Mouse (Mus musculus) layer of hippocampus, postnatal 14 days (tissue): Measurements from ENCODE around the gene Morn4. TPM values are rescaled to one million over a fixed set of nuclear protein-coding genes. Genes with fewer than 3 reads are reported as not detected.
"Not testable (repeated sequence)": the region's sequence is repeated elsewhere in the genome, so short reads cannot be mapped to it uniquely, and the experiment has no call there.

ENCODE experiments used
- DNase-seq, 2 experiments: peaks; one replicate each; pipeline ENCODE4 v3.0.0; 2021 to 2022; ENCODE audit warnings: low spot score in 2 of 2, mixed read lengths in 1 of 2
- total RNA-seq, 2 experiments: library from RNA; stranded (reverse); gene quantifications; 2 replicates each; pipeline ENCODE4 v1.2.3; 2021

Morn4 gene
- total RNA-seq, 2 experiments from 2014 or later, result 60.5 to 64.9 TPM

DNA sequence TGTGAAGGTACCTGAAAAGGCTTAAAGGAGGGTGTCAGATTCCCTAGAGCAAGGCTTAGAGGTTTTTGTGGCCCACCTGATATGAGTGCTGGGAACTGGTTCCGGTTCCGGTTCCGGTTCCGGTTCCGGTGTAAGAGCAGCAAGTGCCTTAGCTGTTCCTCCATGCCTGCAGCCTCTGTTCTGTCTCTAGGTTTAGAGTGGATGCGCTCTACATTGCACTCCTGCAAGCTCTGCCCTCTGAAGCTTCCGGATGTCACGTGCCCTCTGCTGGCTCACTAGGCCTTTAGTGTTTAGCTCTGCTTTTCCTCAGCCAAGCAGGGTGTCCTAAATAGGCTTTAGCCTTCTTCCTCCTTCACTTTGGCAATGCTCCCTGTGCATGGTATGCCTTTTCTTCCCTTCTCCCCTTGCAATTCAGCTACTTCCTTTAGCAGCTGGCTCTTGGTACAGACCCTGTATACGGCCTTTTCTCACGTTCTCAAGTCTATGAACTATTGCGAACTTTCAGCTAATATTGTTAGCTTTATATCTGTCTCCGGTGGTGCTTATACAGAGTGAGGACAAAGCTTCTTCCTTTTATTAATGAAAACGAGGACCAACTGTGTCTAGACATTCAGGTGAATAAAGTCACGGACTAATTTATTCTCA lies 3.1 kb upstream of the Morn4 start:
- peak; percentile 36 to 40 for DNase-seq

DNA sequence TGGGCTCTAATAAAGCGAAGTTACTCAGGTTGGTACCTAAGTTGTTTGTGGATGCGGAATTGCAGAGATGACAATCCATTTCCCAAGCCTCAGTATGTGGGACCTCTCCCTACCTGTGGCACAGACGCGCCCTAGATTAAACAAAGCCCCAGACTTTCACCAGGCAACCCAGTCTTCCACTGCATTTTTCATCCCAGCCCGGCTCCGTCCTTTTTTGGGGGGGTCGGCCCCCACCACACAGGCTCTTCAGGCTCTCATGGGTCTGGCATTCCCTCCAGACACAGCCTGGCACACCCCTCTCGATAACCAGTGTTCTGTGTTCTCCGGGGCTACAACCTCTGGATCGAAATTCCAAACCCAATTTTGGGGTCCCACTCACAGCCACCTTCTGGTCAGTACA lies 467 bp downstream of the Morn4 start:
- DNase-seq, result no peak

GRCm38 (mm10) chr19:42081613-42082012 lies 4.5 kb downstream of the Morn4 start:
- not testable (repeated sequence) for DNase-seq

GRCm38 (mm10) chr19:42080469-42080868 lies 5.7 kb downstream of the Morn4 start:
- no peak for DNase-seq

- no peak for DNase-seq
Observed at GRCm38 (mm10) chr19:42079950-42080349, 6.2 kb downstream of the Morn4 start.

- no peak for DNase-seq
Observed at GRCm38 (mm10) chr19:42079006-42079405, 7.2 kb downstream of the Morn4 start.

DNA sequence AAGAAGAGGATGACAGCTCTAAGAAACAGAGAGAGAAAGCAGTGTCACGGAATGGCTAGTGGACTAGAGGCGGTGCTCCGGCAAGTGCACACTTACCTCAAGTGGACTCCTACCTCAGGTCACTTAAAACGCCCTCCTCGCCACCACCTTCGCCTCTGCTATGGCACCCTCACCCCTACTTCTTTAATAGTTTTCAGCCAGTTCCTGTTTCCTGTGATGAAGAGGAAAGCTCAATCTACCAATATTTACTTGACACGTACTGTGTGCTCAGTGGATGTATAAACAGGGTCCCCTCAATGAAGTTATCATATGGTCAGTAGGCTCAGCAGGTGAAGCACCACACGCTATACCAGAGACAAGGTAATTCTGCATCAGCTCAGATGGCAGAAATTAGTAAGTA lies 7.6 kb downstream of the Morn4 start:
- DNase-seq, result no peak

DNA sequence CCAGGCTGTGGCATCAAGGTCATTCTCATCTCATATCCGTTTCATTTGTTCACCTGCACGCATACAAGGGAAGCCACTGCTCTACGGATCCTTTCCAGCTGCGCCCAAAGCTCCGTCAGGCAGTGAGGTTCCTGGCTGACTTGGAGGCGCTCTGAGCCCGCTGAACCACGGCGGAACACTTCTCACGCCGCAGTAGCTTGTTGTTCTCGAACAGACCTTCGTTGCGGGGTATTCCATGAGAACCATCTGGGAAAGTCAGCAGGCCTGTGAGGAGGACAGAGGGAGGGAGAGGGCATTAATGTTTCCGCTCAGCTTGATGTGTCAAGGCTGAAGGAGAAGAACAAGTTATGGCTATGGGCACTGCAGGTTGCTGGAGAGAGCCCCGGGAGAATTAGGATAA lies 10.2 kb downstream of the Morn4 start:
- DNase-seq, result no peak

GRCm38 (mm10) chr19:42075051-42075450 lies 11.1 kb downstream of the Morn4 start:
- no peak for DNase-seq

GRCm38 (mm10) chr19:42072802-42073201 lies 13.4 kb downstream of the Morn4 start:
- no peak for DNase-seq

- DNase-seq, result no peak
Observed at GRCm38 (mm10) chr19:42071886-42072608, 14.1 kb downstream of the Morn4 start.

DNA sequence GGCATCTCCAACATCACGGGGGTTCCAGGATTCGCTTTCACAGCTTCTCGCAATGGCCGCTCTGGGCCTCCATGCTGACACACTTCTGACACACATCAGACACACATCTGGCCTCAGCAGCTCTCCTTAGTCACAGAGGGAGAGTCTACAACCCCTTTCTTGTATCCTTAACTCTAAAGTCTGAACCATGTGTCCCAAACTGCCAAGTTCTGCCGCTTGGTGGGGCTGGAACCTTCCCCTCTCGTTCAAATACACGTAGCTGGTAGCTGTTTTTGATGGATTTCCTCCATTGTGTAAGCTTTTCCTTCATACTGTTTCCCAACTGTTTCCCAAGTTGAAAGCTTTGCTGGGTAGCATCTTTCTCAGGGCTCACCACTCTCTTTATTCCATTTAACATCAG lies 14.9 kb downstream of the Morn4 start:
- DNase-seq, result no peak

- DNase-seq, result peak in 1 of 2 experiments; percentile 29
Observed at GRCm38 (mm10) chr19:42069241-42069525, 17.0 kb downstream of the Morn4 start.

- no peak for DNase-seq
Observed at GRCm38 (mm10) chr19:42068441-42069240, 17.5 kb downstream of the Morn4 start.

DNA sequence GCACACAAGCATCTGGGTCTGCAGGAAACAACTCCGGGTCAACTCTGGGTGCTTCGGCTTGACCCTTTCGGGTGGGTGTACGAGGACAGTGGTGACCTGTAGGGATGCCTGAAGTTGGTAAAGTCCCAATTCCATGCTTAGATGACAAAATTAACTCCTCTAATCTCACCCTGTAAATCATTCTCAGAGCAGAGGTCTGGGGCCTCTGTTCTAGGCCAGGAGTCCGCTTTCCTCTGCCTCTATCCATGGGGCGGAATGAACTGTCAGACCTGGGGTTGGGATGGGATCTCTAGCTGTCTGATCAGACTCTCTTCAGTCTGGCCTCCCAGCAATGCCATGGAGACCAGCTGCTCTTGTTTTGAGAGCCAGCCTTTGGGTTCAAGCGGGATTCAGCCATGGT lies 24.7 kb downstream of the Morn4 start:
- no peak for DNase-seq

GRCm38 (mm10) chr19:42058426-42058825 lies 27.7 kb downstream of the Morn4 start:
- no peak for DNase-seq

DNA sequence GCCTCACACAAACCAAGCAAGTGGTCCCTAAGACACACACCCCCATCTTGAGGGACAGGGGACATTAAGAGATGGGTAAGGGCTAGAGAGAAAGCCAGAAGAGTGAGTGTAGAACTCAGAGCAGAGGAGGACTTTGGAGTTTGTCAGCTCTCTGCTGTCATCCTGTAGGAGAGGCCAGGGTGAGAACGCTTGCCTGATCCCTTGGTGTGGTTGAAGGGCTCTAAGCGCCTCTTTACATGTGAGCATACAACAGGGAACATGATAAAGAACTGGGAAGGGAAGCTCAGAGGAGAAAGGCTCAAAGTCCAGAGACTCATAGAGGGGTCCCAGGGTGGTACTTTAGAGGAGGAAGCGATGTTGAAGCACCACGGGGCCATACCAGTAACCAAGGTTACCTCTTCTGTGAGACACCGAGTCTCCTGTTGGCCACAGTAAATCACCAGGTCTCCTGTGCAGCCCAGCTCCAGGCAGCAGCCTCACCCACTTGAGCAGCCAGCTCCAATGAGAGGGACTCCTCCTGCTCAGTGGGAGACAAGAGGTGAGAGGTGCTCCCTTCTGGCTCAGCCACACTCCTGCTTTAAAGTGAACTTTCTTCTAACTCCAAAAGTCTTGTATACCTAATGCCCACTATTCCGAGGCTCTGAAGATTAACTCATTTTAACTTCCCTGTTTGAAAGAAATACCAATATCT lies 29.3 kb downstream of the Morn4 start:
- no peak for DNase-seq

DNA sequence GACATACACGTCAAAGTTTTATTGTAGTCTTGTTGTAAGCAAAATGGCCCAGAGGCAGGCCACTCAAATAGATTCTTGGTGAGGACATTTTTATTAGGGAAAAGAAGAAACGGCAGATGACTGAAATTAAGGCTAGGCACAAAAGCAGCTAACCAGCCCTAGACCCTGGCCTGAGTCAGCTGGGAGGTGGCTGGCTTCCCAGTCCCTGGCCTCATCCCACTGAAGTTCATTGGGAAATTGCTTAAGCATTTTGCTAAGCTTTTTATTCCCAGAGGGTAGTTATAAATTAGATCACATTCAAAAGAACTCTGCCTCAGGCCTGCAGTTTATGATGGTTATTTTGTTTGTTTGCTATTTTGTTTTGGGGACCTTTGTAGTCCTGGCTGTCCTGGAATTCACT lies 30.3 kb downstream of the Morn4 start:
- DNase-seq, result no peak

- DNase-seq, result no peak
Observed at GRCm38 (mm10) chr19:42054255-42054654, 31.9 kb downstream of the Morn4 start.

GRCm38 (mm10) chr19:42051948-42052347 lies 34.2 kb downstream of the Morn4 start, which contains the start of gene 4933411K16Rik:
Gene 4933411K16Rik, plus strand, starts transcription at chr19:42052248.
- no peak for DNase-seq

DNA sequence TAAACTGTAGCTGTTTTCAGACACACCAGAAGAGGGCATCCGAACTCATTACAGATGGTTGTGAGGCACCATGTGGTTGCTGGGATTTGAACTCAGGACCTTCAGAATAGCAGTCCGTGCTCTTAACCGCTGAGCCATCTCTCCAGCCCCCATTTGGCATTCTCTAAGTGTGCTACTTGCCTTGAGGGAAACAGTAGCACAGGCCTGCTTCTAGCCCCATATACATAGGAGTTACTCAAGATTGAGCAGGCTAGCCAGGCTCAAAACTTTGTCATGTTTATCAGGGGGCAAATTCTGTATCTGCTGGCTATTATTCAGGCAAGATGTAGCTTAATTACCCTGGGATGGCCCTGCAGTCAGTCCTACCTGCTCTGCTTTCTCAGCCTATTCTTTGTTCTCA lies 34.8 kb downstream of the Morn4 start:
- no peak for DNase-seq

GRCm38 (mm10) chr19:42050251-42050650 lies 35.9 kb downstream of the Morn4 start:
- no peak for DNase-seq
